Mouse (Mus musculus): Measurements from ENCODE around the gene Mmp9.

Mmp9 gene

DNA sequence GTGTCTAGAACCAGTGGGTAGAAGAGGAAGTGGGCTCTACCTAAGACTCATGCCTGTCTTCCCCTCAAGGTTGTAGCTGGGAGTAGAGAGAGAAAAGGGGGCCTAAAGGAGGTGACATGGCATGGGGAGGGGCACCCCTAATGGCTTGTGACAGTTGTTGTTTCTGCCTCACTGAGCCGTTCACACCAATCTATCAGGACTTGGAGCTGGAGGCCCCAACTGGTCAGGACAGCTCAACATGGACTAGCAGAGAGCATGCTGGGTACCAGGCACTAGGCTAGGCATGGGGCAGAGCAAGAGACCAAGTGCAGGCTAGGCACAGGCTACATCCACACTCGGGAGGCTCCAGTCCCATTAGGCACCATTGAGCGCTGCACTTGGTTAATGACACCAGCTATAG is 50.5 kb downstream of the Mmp9 start:
- DNase-seq (ENCODE audit: low spot score in 2 of 2) = no peak

DNA sequence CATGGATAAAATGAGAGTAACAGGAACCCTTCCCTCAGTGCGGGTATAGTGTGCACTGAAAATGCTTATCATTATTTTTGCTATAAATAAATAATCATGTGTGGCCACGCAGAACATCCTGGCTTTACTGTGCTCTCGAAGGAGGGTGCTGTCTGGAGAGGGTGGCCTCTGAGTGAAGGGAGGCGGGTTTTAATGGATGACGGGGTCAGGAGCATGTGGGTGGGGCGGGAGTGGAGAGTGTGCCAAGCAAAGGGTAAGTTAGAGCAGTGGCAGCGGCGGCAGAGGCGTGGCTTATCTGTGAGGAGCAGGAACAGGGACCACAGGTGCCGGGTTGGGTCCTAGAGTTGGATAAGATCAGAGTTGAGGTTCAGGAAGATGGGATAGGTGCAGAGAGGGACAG is 51.2 kb downstream of the Mmp9 start:
- DNase-seq (ENCODE audit: low spot score in 2 of 2) = no peak

DNA sequence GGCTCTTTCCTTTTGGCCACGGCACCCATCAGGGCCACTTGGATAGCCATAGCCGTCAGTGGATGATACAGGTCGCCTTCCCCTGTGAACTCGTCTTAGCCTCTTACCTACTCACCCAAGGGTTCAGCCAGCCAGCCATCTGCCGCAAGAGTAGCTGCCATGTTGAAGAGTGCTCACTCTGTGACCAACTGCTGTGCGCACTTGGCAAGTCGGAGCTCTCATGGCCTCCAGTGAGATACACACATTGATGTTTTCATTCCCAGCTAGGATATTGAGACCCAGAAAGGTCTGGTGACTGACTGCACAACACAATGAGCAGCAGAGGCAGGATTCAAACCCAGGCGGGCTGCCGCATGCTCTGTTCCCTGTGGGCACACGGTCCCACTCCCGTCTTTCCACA is 53.6 kb downstream of the Mmp9 start:
- no peak for DNase-seq (ENCODE audit: low spot score in 2 of 2)

DNA sequence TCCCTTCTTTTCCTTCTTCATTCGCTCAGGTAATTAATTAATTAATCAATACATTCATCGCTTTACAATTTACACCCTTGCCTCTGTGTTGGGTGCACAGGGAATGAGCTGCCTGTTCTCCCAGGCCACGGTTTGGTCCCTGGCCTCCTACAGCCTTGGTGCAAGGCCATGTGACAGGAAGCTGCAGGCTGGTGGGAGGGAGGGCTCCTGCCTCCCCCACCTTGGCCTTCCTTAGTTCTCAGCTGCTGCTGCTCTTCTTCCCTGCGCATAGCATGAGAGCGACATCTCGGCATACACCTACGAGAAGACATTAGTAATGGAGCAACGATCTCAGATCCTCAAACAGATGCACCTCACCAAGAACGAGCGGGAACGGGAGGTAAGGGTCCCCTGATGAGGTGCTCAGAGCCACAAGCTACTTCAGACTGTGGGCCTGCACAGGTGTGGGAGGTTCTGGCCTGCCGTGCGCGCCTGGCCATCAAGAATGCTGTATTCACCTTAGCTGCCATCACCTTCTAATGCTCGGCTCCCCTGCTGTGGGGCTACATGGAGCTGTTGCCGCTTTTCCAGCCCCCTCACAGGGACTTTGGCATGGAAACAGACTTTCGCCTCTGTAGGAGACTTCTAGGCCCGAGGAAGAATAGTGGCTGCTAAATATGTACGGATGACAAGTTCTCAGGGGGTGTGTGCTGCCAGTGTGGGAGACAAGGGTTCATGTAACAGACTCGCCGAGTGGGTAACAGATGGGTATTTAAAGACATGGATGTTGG is 54.3 kb downstream of the Mmp9 start:
- DNase-seq (ENCODE audit: low spot score in 2 of 2) = no peak

DNA sequence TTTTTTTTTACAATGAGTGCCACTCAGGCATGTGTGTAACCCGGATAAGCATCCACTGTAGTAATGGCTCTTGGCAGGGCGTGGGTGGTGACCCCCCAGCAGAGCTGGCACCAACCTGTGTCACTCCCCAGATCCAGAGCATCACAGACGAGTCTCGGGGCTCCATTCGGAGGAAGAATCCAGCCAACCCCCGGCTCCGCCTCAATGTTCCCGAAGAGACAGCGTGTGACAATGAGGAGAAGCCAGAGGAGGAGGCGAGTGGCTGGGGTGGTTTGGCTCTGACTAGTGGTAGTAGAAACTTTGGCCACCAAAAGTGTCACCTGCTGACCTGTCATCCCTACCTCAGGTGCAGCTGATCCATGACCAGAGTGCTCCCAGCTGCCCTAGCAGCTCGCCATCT is 55.4 kb downstream of the Mmp9 start:
- DNase-seq (ENCODE audit: low spot score in 2 of 2) = no peak

DNA sequence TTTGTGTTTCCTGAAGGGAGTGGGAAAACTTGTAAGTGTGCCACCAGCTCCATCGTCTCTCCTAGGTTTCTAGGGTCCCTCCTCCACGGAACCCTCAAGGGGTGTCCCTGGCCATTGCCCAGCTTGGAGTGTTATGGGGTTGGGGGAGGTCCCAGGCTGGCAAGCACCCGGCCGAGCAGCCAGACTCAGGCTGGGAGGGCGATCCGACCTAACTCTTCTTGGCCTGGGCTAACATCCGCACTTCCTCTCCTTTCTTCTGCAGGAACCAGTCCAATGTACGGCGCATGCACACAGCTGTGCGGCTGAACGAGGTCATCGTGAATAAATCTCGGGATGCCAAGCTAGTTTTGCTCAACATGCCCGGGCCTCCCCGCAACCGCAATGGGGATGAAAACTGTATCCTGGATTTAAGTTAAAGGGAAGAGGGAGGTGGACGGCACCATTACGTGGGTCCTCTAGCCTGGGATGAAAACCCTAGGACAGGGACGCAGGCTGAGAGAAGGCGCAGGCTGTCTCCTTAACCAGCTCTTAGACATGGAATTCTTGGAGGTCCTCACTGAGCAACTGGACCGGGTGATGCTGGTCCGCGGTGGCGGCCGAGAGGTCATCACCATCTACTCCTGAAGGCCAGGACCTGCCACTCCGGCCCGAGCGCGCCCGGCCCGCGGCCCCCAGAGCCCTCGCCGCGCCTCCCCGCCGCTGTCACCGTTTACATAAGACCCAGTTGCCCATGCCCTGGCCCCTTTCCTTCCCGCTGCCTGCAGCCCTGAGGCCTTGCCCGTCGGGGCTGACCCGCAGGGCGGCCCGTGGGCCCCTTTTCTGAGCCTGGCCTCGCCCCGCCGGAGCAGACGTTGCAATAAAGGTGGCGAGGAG is 56.5 kb downstream of the Mmp9 start:
- DNase-seq (ENCODE audit: low spot score in 2 of 2) = no peak

DNA sequence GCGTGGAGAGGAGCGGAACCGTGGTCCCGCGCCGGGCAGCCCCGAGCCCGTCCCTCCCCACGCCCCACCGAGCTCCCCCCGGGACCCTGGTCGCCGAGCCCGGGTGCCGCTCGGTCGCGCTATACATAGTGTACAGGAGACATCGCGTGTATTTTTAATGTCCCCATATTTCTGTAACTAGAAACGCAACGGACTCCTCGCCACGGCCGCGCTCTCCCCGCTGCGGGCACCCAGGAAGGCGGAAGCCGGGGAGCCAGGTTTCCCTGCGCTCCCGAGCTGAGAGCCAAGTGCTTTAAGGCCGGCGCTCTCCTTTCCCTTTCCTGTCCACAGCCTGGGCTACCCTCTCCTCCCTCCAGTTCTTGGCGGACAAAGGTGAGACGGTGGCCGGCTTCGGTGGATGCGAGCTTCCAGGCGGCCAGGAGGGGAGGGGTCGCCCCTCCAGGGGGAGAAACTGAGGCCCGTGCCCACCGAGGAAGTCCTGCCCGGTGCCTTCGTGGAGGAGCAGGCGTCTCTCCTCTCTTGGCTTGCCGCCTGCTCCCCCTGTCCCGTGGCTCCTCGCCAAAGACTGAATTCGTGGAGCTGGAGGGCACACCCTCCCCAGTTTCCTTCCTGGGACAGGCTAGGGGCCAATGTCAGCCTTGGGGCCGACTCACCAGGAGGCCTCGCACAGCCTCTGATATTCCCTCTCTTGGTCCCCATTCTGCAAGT is 57.3 kb downstream of the Mmp9 start:
- DNase-seq (ENCODE audit: low spot score in 2 of 2) = no peak

DNA sequence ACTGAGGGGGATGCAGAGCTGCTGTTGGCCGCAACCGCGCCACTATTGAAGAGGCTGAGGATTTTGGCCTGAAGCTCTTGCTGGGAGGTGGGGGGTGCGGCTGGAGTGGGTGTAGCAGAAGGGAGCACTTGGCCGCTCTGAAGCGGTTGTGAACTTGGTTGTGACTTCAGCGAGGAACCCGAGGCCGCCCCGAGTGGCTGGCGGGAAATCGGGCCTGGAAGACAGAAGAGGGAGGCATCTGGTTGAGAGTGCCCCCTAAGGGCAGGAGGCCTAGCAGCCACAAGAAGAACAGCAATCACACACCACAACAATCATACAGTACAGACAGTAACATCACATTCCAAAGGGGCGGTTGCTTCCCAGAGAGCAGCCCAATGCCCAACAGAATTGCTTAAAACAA is 61.4 kb downstream of the Mmp9 start:
- DNase-seq (ENCODE audit: low spot score in 2 of 2) = no peak

DNA sequence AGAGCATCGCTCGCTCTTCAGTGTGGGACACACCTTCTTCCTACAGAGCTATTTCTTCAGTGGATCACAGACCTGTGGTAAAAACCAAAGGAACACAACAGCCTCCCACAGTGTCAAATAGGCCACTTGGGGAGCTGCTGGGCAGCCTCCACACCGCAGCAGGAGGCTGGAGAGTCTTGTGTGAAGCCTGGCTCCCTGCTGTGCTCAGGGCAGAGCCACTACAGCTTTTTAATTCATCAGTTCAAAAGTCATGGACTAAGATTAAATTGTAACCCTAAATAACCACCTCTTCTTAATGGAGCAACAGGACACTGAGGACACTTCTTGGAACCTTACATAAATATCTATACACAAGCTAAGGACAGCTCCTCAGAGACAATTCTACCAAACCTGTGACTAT is 62.5 kb downstream of the Mmp9 start:
- DNase-seq (ENCODE audit: low spot score in 2 of 2) = no peak

DNA sequence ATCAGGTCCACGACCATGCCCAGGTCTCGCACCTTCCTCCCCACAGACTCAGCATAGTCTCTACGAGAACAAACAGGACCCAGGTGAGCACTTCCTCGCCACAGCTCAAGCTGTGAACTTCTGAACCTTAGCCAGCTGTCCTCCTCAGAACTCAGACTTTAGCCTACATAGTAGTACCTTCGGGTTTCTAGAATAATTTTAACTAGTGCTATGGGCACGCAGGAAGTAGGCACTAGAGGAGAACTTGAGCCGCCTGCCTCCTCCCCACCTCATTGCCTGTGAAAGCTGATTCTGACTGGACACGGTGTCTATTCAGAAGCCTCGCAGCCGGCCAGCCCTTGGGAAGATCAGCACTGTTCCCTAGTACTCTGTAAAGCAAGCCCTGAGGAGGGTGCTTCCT is 63.7 kb downstream of the Mmp9 start:
- no peak for DNase-seq (ENCODE audit: low spot score in 2 of 2)

All from urinary bladder, adult 18-20 months (tissue).